ENCODE assay signal across 14 mouse cellular contexts in genomic region chr14:79294051-79294814, GRCm38 (mm10). TPM values are rescaled to one million over a fixed set of nuclear protein-coding genes. Genes with fewer than 3 reads are reported as not detected.
A peak's percentile ranks its signal among the peaks of the same experiment; 100 is the strongest.
DNase-seq lines count a peak whose midpoint lies in the region; ATAC-seq and TF ChIP-seq lines count a peak whose summit lies in the region.
"Had no signal": no experiment of that assay in that cellular context is flagged by ENCODE, and none has a peak within 500 bp of the region (broad histone marks: within the 10 kb centered on the region; RNA-seq: fewer than 3 reads in every experiment).

No protein-coding gene starts in this region.

- H3K9me3 ChIP-seq in heart, embryonic 16.5 days (replicated peaks; ENCODE audit: control insufficient read depth, low read length), result no peaks in the 10 kb centered on the region
- H3K9me3 ChIP-seq in lung, embryonic 15.5 days, result no peaks in the 10 kb centered on the region
- H3K9me3 ChIP-seq in liver, embryonic 14.5 days (ENCODE audit: control insufficient read depth, low read length), result no peaks in the 10 kb centered on the region
- H3K9me3 ChIP-seq: stomach, embryonic 15.5 days had no signal

- no peak overlapping the region for H3K4me3 ChIP-seq in heart, embryonic 16.5 days (ENCODE audit: low read length)
- H3K4me3 ChIP-seq in lung, embryonic 15.5 days, result no peak overlapping the region
- H3K4me3 ChIP-seq in brown adipose tissue, adult 24 weeks (ENCODE audit: insufficient read depth, low read depth, low read length), result peak overlapping the region; percentile 8
- H3K4me3 ChIP-seq in liver, embryonic 14.5 days (ENCODE audit: insufficient read depth in 1 of 2, low read depth in 2 of 2, low read length in 2 of 2), result peak overlapping the region; percentile 32 to 78; a peak in 3 of 4 replicates
- H3K4me3 ChIP-seq: stomach, embryonic 15.5 days had no signal

- H3K9ac ChIP-seq in heart, embryonic 16.5 days (ENCODE audit: low read length), result no peak overlapping the region
- H3K9ac ChIP-seq in lung, embryonic 15.5 days, result no peak overlapping the region
- H3K9ac ChIP-seq in liver, embryonic 14.5 days (replicated peaks), result peak overlapping the region; percentile 55
- H3K9ac ChIP-seq: stomach, embryonic 15.5 days had no signal

- peak; percentile 52 for TF ChIP-seq EP300 in liver, embryonic 14.5 days (IDR thresholded peaks at IDR 0.05; ENCODE audit: low read depth)

- no peak for ATAC-seq in heart, embryonic 16.5 days (replicated peaks; ENCODE audit: extremely low read depth, insufficient read depth, low FRiP score)
- no peak for ATAC-seq in lung, embryonic 15.5 days (ENCODE audit: borderline replicate concordance, extremely low read depth, low FRiP score, low TSS enrichment)
- peak; percentile 24 for ATAC-seq in liver, embryonic 14.5 days (ENCODE audit: insufficient read depth)

- H3K4me2 ChIP-seq in heart, embryonic 16.5 days (ENCODE audit: low read depth, low read length), result peak overlapping the region; percentile 8
- H3K4me2 ChIP-seq in lung, embryonic 15.5 days, result no peak overlapping the region
- peak overlapping the region; percentile 91 for H3K4me2 ChIP-seq in liver, embryonic 14.5 days (ENCODE audit: low read depth)

- H3K27ac ChIP-seq in heart, embryonic 16.5 days (ENCODE audit: low read length), result 0 out of 2 replicates have a peak overlapping the region, but pooled peaks have one; percentile 1
- 0 out of 2 replicates have a peak overlapping the region, but pooled peaks have one; percentile 1 for H3K27ac ChIP-seq in lung, embryonic 15.5 days
- peak overlapping the region; percentile 81 for H3K27ac ChIP-seq in brown adipose tissue, adult 24 weeks (replicated peaks; ENCODE audit: low read depth, low read length)
- H3K27ac ChIP-seq in liver, embryonic 14.5 days, result peak overlapping the region; percentile 89
- H3K27ac ChIP-seq: macrophage; stomach, embryonic 15.5 days had no signal

- no peak for DNase-seq in heart, adult 8-10 months (ENCODE audit: low spot score)
- no peak for DNase-seq in lung, postnatal 25 days (ENCODE audit: low spot score)
- no peak for DNase-seq in liver, embryonic 14.5 days (ENCODE audit: low read depth in 3 of 3, low spot score in 3 of 3)
- no peak for DNase-seq in B cell, adult 2 months

- 75% methylated on average over 8 of the region's 8 CpGs for WGBS in heart, embryonic 16.5 days
- 62% methylated on average over 8 of the region's 8 CpGs for WGBS in lung, embryonic 15.5 days
- 32% methylated on average over 8 of the region's 8 CpGs for WGBS in liver, embryonic 14.5 days (ENCODE audit: insufficient replicate concordance)

- H3K27me3 ChIP-seq in heart, embryonic 16.5 days (ENCODE audit: control insufficient read depth, insufficient read depth, low read length), result peaks cover 1% of the 10 kb centered on the region; the same call in 1 of the 2 replicates
- H3K27me3 ChIP-seq in lung, embryonic 15.5 days, result peaks cover 6% of the 10 kb centered on the region; the same call in 1 of the 2 replicates
- H3K27me3 ChIP-seq in liver, embryonic 14.5 days (ENCODE audit: control insufficient read depth, insufficient read depth, low read length), result no peaks in the 10 kb centered on the region
- H3K27me3 ChIP-seq: stomach, embryonic 15.5 days had no signal

- H3K36me3 ChIP-seq in heart, embryonic 16.5 days (ENCODE audit: control insufficient read depth, insufficient read depth), result no peaks in the 10 kb centered on the region
- H3K36me3 ChIP-seq in lung, embryonic 15.5 days, result no peaks in the 10 kb centered on the region
- H3K36me3 ChIP-seq in liver, embryonic 14.5 days (replicated peaks; ENCODE audit: control insufficient read depth, insufficient read depth, low read depth), result peaks cover 76% of the 10 kb centered on the region
- H3K36me3 ChIP-seq: stomach, embryonic 15.5 days had no signal

- TF ChIP-seq CTCF in liver, embryonic 14.5 days (IDR thresholded peaks at IDR 0.05; ENCODE audit: low read depth), result no peak

- peaks cover 16% of the 10 kb centered on the region for H3K4me1 ChIP-seq in heart, embryonic 16.5 days (ENCODE audit: control insufficient read depth, insufficient read depth, low read length)
- H3K4me1 ChIP-seq in lung, embryonic 15.5 days, result peaks cover 20% of the 10 kb centered on the region
- peaks cover 40% of the 10 kb centered on the region for H3K4me1 ChIP-seq in brown adipose tissue, adult 24 weeks (ENCODE audit: control insufficient read depth, insufficient read depth, insufficient read length, low read length)
- H3K4me1 ChIP-seq in liver, embryonic 14.5 days (replicated peaks; ENCODE audit: control insufficient read depth in 2 of 2, insufficient read depth in 2 of 2, low read length in 1 of 2), result peaks cover 62 to 78% of the 10 kb centered on the region in 2 experiments

RNA-seq across cellular contexts. Expression of gene Rgcc, which starts 7.2 kb away (rescaled TPM):
- 53.6 and 74.7 TPM in 2 replicates for polyA plus RNA-seq in heart, embryonic 16.5 days (2015; fragmentation: Nextera tagmentation; extraction: Ambion mirVana)
- total RNA-seq in heart, adult 8-10 months (2022), result 10 to 100 TPM; 34.3 to 72.1 (median 56.2) TPM
- polyA plus RNA-seq in lung, embryonic 15.5 days (2015; fragmentation: Nextera tagmentation; extraction: Ambion mirVana), result 144 and 154 TPM in 2 replicates
- polyA plus RNA-seq in brown adipose tissue, adult 24 weeks (2012; ENCODE audit: insufficient read depth, insufficient read length, missing spikeins), result 325 and 446 TPM in 2 replicates
- polyA plus RNA-seq in liver, embryonic 14.5 days (2012; rRNA removed), result 226 and 293 TPM in 2 replicates
- polyA plus RNA-seq in liver, embryonic 14.5 days (2014; fragmentation: Nextera tagmentation; extraction: Ambion mirVana), result 357 and 375 TPM in 2 replicates

RNA-seq across cellular contexts. Expression of gene Zfp957, which starts 47.1 kb away (rescaled TPM):
- 0.13 TPM in 1 of 2 replicates, not detected in the other for polyA plus RNA-seq in heart, embryonic 16.5 days (2015; fragmentation: Nextera tagmentation; extraction: Ambion mirVana)
- not detected for total RNA-seq in heart, adult 8-10 months (2022)
- not detected in 2 replicates for polyA plus RNA-seq in lung, embryonic 15.5 days (2015; fragmentation: Nextera tagmentation; extraction: Ambion mirVana)
- not detected in 2 replicates for polyA plus RNA-seq in brown adipose tissue, adult 24 weeks (2012; ENCODE audit: insufficient read depth, insufficient read length, missing spikeins)
- not detected in 2 replicates for polyA plus RNA-seq in liver, embryonic 14.5 days (2012; rRNA removed)
- not detected in 2 replicates for polyA plus RNA-seq in liver, embryonic 14.5 days (2014; fragmentation: Nextera tagmentation; extraction: Ambion mirVana)
- total RNA-seq: adrenal gland, postnatal 10 days; heart, adult 18-20 months; hematopoietic stem cell, adult 5-6 weeks; layer of hippocampus, adult 18-20 months; left cerebral cortex, postnatal 25 days had no signal
- polyA plus RNA-seq: macrophage; stomach, embryonic 15.5 days had no signal

Comparison
In these comparisons a context has a peak if more than half of its experiments do, and no peak if none do; other contexts are left out.
1. H3K27ac ChIP-seq: peak in every context shown above with its lines; median percentile 89 in liver, embryonic 14.5 days; 81 in brown adipose tissue, adult 24 weeks; 1 in heart, embryonic 16.5 days; 1 in lung, embryonic 15.5 days.
2. H3K4me3 ChIP-seq: peak in brown adipose tissue, adult 24 weeks (single experiment) and liver, embryonic 14.5 days (2 of 2); none in heart, embryonic 16.5 days (single experiment) and lung, embryonic 15.5 days (single experiment).